Mouse (Mus musculus) adrenal gland, adult 18-20 months (tissue): ENCODE measurements at regions not wholly inside any gene's neighbourhood (a gene's known extent, or its start where the extent isn't known, plus 50 kb on each side); places are given as distances from the start of the nearest gene placed in this dataset.
A peak's percentile ranks its signal among the peaks of the same experiment; 100 is the strongest.

Experiments
- DNase-seq, 2 experiments: peaks; one replicate each; pipeline ENCODE4 v3.0.0; 2021 to 2022; ENCODE audit warnings: low spot score in 2 of 2

- no peak for DNase-seq
Measured at GRCm38 (mm10) chr10:19192221-19192620, 164.1 kb upstream of the Olig3 start.

GRCm38 (mm10) chr10:19188082-19188742 lies 168.1 kb upstream of the Olig3 start:
- DNase-seq: no peak

GRCm38 (mm10) chr10:19187716-19188081 lies 168.6 kb upstream of the Olig3 start:
- no peak for DNase-seq

GRCm38 (mm10) chr10:19187084-19187615 lies 169.2 kb upstream of the Olig3 start:
- DNase-seq: no peak

- DNase-seq: peak in 1 of 2 experiments; percentile 22
Measured at GRCm38 (mm10) chr10:19185790-19186581, 170.3 kb upstream of the Olig3 start.

- no peak for DNase-seq
Measured at GRCm38 (mm10) chr10:19184886-19185285, 169.4 kb upstream of the Tnfaip3 start.

GRCm38 (mm10) chr10:19177895-19178294 lies 162.4 kb upstream of the Tnfaip3 start:
- no peak for DNase-seq

- no peak for DNase-seq
Measured at GRCm38 (mm10) chr10:19177414-19177813, 162.0 kb upstream of the Tnfaip3 start.

- no peak for DNase-seq
Measured at GRCm38 (mm10) chr10:19176249-19176648, 160.8 kb upstream of the Tnfaip3 start.

GRCm38 (mm10) chr10:19171834-19172233 lies 156.4 kb upstream of the Tnfaip3 start:
- DNase-seq: no peak

GRCm38 (mm10) chr10:19170596-19170995 lies 155.1 kb upstream of the Tnfaip3 start:
- no peak for DNase-seq

GRCm38 (mm10) chr10:19169272-19169671 lies 153.8 kb upstream of the Tnfaip3 start:
- no peak for DNase-seq

GRCm38 (mm10) chr10:19168362-19168761 lies 152.9 kb upstream of the Tnfaip3 start:
- DNase-seq: no peak

- no peak for DNase-seq
Measured at GRCm38 (mm10) chr10:19167641-19168271, 152.3 kb upstream of the Tnfaip3 start.

- DNase-seq: no peak
Measured at GRCm38 (mm10) chr10:19167101-19167500, 151.6 kb upstream of the Tnfaip3 start.

- DNase-seq: no peak
Measured at GRCm38 (mm10) chr10:19162104-19162503, 146.6 kb upstream of the Tnfaip3 start.

- no peak for DNase-seq
Measured at GRCm38 (mm10) chr10:19161149-19161548, 145.7 kb upstream of the Tnfaip3 start.

- no peak for DNase-seq
Measured at GRCm38 (mm10) chr10:19154041-19154440, 138.6 kb upstream of the Tnfaip3 start.

GRCm38 (mm10) chr10:19152773-19153172 lies 137.3 kb upstream of the Tnfaip3 start:
- DNase-seq: no peak

GRCm38 (mm10) chr10:19150766-19151165 lies 135.3 kb upstream of the Tnfaip3 start:
- DNase-seq: no peak

GRCm38 (mm10) chr10:19150005-19150404 lies 134.5 kb upstream of the Tnfaip3 start:
- no peak for DNase-seq
